Mouse (Mus musculus) ES-Bruce4 (cell line): ENCODE measurements at regions not wholly inside any gene's neighbourhood (a gene's known extent, or its start where the extent isn't known, plus 50 kb on each side); places are given as distances from the start of the nearest gene placed in this dataset.

ENCODE experiments used
- H3K27ac ChIP-seq: 2 replicates; pipeline ENCODE4 v1.5.1; 2012; ENCODE audit warnings: low read length, inconsistent platforms; ENCODE audit not compliant: insufficient read depth
- H3K27me3 ChIP-seq: 2 replicates; pipeline ENCODE4 v1.6.1; 2012; ENCODE audit warnings: mild to moderate bottlenecking, low read length, inconsistent platforms; ENCODE audit not compliant: control insufficient read depth, poor library complexity, insufficient read depth, severe bottlenecking
- H3K36me3 ChIP-seq: 2 replicates; pipeline ENCODE4 v1.6.1; 2012; ENCODE audit warnings: inconsistent platforms, mild to moderate bottlenecking, low read length, moderate library complexity; ENCODE audit not compliant: control insufficient read depth, poor library complexity, insufficient read depth, severe bottlenecking
- H3K4me1 ChIP-seq: one replicate; pipeline ENCODE4 v1.8.1; 2011; ENCODE audit warnings: low read length; ENCODE audit not compliant: control insufficient read depth, insufficient read depth
- H3K4me3 ChIP-seq: 2 replicates; pipeline ENCODE4 v1.5.1; 2011; ENCODE audit warnings: low read depth, mild to moderate bottlenecking, low read length
- H3K9ac ChIP-seq: 2 replicates; pipeline ENCODE4 v1.6.1; 2012; ENCODE audit warnings: low read depth, mild to moderate bottlenecking, inconsistent platforms; ENCODE audit not compliant: poor library complexity, severe bottlenecking
- H3K9me3 ChIP-seq: replicated peaks from 2 replicates; pipeline ENCODE4 v1.6.1; 2012; ENCODE audit warnings: mild to moderate bottlenecking, low read length, inconsistent platforms; ENCODE audit not compliant: control insufficient read depth, poor library complexity, insufficient read depth, severe bottlenecking
- CTCF ChIP-seq: IDR thresholded peaks from one replicate; pipeline ENCODE4 v1.8.1; 2011; ENCODE audit warnings: low read depth, low read length
- EP300 ChIP-seq: IDR thresholded peaks from 2 replicates; pipeline ENCODE4 v1.6.1; 2011; ENCODE audit warnings: low read depth, low read length; ENCODE audit not compliant: insufficient read depth
- POLR2A ChIP-seq: IDR thresholded peaks from one replicate; pipeline ENCODE4 v1.8.1; 2011; ENCODE audit warnings: low read length; ENCODE audit not compliant: insufficient read depth

DNA sequence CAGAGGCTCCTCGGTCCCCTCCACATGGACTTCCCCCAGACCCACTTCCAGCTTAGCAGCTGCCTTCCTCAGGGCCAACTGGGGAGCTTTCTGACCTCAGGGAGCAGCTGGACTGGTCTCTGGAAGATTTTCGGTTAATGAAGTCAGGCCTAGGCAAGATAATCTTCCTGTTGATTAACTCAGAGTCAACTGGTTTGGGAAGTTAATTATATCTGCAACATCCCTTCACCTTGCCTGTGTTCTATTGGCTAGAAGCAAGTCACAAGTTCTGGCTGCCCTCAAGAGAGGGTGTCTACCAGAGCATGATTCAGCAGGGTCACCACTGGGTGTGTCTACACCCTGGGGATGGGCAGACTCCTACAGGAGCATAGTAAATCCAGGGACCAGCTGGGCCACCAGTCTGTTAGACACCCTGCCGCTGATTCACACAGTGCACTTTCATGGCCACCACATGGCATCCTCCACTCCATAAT lies 53.9 kb upstream of the Maml3 start:
- no peaks in the 10 kb centered on the region for H3K4me1 ChIP-seq
- H3K27me3 ChIP-seq, result no peaks in the 10 kb centered on the region; the same call in 1 of the 2 replicates
- H3K9ac ChIP-seq, result no peak overlapping the region
- no peaks in the 10 kb centered on the region for H3K9me3 ChIP-seq
- no peaks in the 10 kb centered on the region for H3K36me3 ChIP-seq
- no peak for TF ChIP-seq POLR2A
- TF ChIP-seq EP300, result no peak
- TF ChIP-seq CTCF, result no peak
- no peak overlapping the region for H3K4me3 ChIP-seq
- no peak overlapping the region for H3K27ac ChIP-seq

DNA sequence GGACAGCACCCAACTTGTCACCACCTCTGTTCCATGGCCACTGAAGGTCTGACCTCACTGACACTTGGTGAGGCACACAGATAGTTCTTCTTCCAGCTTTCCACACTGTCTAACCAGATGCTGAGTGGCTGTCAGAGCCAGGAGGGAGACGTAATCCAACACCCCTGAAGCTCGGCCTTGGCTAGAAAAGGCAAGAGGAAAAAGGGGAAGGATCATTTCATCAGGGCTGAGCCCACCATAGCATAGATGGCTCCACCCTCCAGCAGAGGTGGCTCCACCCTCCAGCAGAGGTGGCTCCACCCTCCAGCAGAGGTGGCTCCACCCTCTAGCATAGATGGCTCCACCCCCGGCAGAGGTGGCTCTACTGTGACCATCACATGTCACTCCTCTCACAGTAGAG lies 56.8 kb upstream of the Maml3 start:
- no peaks in the 10 kb centered on the region for H3K4me1 ChIP-seq
- no peak overlapping the region for H3K27ac ChIP-seq
- H3K9me3 ChIP-seq, result no peaks in the 10 kb centered on the region
- no peaks in the 10 kb centered on the region for H3K36me3 ChIP-seq
- no peak overlapping the region for H3K9ac ChIP-seq
- H3K4me3 ChIP-seq, result no peak overlapping the region
- TF ChIP-seq CTCF (no peak), EP300 (no peak), POLR2A (no peak)
- H3K27me3 ChIP-seq, result no peaks in the 10 kb centered on the region

DNA sequence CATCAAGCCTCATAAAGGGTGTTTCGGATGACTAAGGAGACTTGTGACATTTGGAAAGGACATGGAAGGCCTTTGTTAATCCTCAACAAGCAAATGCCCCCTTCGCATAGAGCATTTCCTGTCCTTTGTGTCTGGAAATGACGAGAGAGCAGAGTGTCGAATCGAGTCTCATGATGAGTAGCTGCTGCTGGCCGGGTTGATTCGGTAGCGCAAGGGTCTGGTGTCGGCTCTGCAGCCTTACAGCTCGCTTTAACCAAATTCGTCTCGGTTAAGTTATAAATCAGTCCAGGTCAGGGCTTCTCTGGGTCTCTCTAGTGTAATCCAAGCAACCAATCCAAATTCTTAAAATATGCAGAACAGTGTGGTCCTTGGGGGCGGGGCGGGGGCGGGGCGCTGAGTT lies 59.1 kb upstream of the Maml3 start:
- Histone ChIP-seq H3K4me3 (no peak overlapping the region), H3K27me3 (no peaks in the 10 kb centered on the region), H3K27ac (no peak overlapping the region)

DNA sequence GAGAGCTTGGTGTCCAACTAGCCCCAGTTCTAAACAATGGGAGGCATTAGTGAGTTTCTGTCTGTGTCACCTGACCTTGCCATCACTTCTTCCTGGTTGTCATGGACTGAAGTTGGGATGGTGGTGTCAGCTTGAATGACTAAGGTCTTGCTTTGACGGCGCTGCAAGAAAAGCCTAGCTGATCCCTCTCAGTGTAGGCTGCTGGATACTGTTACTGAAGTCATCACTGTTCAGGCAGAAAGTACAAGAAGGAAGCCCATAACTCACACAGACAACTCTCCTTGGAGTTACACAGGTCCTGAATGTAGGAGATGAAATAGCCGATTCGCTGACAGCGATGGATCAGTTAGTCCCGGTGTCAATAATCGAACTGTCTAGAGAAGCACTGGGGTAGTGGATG lies 62.5 kb upstream of the Maml3 start:
- Histone ChIP-seq H3K27me3 (no peaks in the 10 kb centered on the region), H3K4me1 (no peaks in the 10 kb centered on the region), H3K27ac (no peak overlapping the region), H3K9me3 (no peaks in the 10 kb centered on the region), H3K4me3 (no peak overlapping the region), H3K36me3 (no peaks in the 10 kb centered on the region), H3K9ac (no peak overlapping the region)
- no peak for TF ChIP-seq POLR2A
- TF ChIP-seq CTCF, result no peak
- no peak for TF ChIP-seq EP300

More for the DNA sequence above, 59.1 kb upstream of the Maml3 start:
- Histone ChIP-seq H3K9ac (no peak overlapping the region), H3K36me3 (no peaks in the 10 kb centered on the region), H3K4me1 (no peaks in the 10 kb centered on the region), H3K9me3 (no peaks in the 10 kb centered on the region)
- TF ChIP-seq EP300 (no peak), POLR2A (no peak), CTCF (no peak)

DNA sequence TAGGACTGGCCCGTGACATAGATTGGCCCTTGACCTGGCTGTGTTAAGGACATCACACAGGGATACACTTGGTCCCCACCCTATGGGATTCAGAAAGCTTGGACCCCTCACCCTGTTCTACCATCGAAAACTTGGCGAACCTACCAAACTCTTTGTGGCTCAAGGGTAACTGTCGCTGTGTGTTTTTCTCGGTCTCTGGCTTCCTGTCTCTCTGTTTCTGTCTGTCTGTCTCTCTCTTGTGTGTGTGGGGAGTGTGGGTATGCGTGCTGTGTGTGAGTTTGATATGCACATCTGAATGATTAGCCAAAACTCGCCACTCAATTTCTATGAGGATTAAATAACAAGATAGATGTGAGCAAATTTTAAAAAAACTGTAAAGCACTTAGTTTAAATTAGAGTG lies 66.0 kb upstream of the Maml3 start:
- no peak for TF ChIP-seq CTCF
- TF ChIP-seq POLR2A, result no peak
- no peak for TF ChIP-seq EP300
- Histone ChIP-seq H3K4me1 (no peaks in the 10 kb centered on the region), H3K27me3 (no peaks in the 10 kb centered on the region), H3K9me3 (no peaks in the 10 kb centered on the region), H3K4me3 (no peak overlapping the region), H3K27ac (no peak overlapping the region), H3K9ac (no peak overlapping the region), H3K36me3 (no peaks in the 10 kb centered on the region)

GRCm38 (mm10) chr3:52171303-52171702 lies 66.4 kb upstream of the Maml3 start:
- Histone ChIP-seq H3K27ac (no peak overlapping the region), H3K4me1 (no peaks in the 10 kb centered on the region), H3K9ac (no peak overlapping the region), H3K9me3 (no peaks in the 10 kb centered on the region), H3K4me3 (no peak overlapping the region), H3K36me3 (no peaks in the 10 kb centered on the region), H3K27me3 (no peaks in the 10 kb centered on the region)
- TF ChIP-seq POLR2A (no peak), EP300 (no peak), CTCF (no peak)
